Mouse (Mus musculus) cerebellum, adult (tissue): ENCODE data around the gene Dlgap3.

Experiments
- ATAC-seq: cut with Nextera tagmentation; 2 replicates; pipeline ENCODE4 v1.9.2; 2017; ENCODE audit warnings: mild to moderate bottlenecking, moderate library complexity, mixed read lengths; ENCODE audit not compliant: insufficient number of reproducible peaks, low FRiP score, low TSS enrichment

Dlgap3 gene

GRCm38 (mm10) chr4:127168914-127169345, at the start of gene Dlgap3:
Gene Dlgap3 (plus strand): TSS chr4:127169204.
- peak; percentile 41 for ATAC-seq

- no peak for ATAC-seq
Measured at GRCm38 (mm10) chr4:127123391-127123790, 45.6 kb upstream of the Dlgap3 start, which contains the start of gene Tmem35b. Gene Tmem35b (plus strand): TSS chr4:127123691.

- ATAC-seq, result no peak
Measured at GRCm38 (mm10) chr4:127124331-127124730, 44.7 kb upstream of the Dlgap3 start.

- ATAC-seq, result peak; percentile 79
Measured at GRCm38 (mm10) chr4:127125834-127126463, 43.1 kb upstream of the Dlgap3 start.

- no peak for ATAC-seq
Measured at GRCm38 (mm10) chr4:127134687-127135086, 34.3 kb upstream of the Dlgap3 start.

- no peak for ATAC-seq
Measured at GRCm38 (mm10) chr4:127137591-127137990, 31.4 kb upstream of the Dlgap3 start.

GRCm38 (mm10) chr4:127138486-127138885, 30.5 kb upstream of the Dlgap3 start:
- no peak for ATAC-seq

GRCm38 (mm10) chr4:127150031-127150430, 19.0 kb upstream of the Dlgap3 start:
- ATAC-seq, result no peak

- no peak for ATAC-seq
Measured at GRCm38 (mm10) chr4:127153345-127153744, 15.7 kb upstream of the Dlgap3 start.

- no peak for ATAC-seq
Measured at GRCm38 (mm10) chr4:127155757-127156156, 13.2 kb upstream of the Dlgap3 start.

- no peak for ATAC-seq
Measured at GRCm38 (mm10) chr4:127157746-127158145, 11.3 kb upstream of the Dlgap3 start.

GRCm38 (mm10) chr4:127163926-127164325, 5.1 kb upstream of the Dlgap3 start:
- ATAC-seq, result no peak

GRCm38 (mm10) chr4:127167096-127167495, 1.9 kb upstream of the Dlgap3 start:
- ATAC-seq, result no peak

- ATAC-seq, result no peak
Measured at GRCm38 (mm10) chr4:127167731-127168130, 1.3 kb upstream of the Dlgap3 start.

- ATAC-seq, result peak; percentile 63
Measured at GRCm38 (mm10) chr4:127168211-127168913, 642 bp upstream of the Dlgap3 start.

GRCm38 (mm10) chr4:127169346-127170221, 580 bp downstream of the Dlgap3 start:
- ATAC-seq, result peak; percentile 15; the same call in 1 of the 2 replicates

GRCm38 (mm10) chr4:127170866-127171265, 1.9 kb downstream of the Dlgap3 start:
- ATAC-seq, result no peak

- ATAC-seq, result no peak
Measured at GRCm38 (mm10) chr4:127171341-127171905, 2.4 kb downstream of the Dlgap3 start.

- ATAC-seq, result no peak
Measured at GRCm38 (mm10) chr4:127172119-127172518, 3.1 kb downstream of the Dlgap3 start.

GRCm38 (mm10) chr4:127172614-127173013, 3.6 kb downstream of the Dlgap3 start:
- ATAC-seq, result no peak
